Mouse (Mus musculus) cerebellum, postnatal 10 days (tissue): ENCODE results near the gene Khk.
A peak's percentile ranks its signal among the peaks of the same experiment; 100 is the strongest.
"Not testable (repeated sequence)": the region's sequence is repeated elsewhere in the genome, so short reads cannot be mapped to it uniquely, and the experiment has no call there.

Source experiments
- DNase-seq, 2 experiments: peaks; one replicate each; pipeline ENCODE4 v3.0.0; 2021; ENCODE audit warnings: mixed read lengths in 2 of 2

The Khk gene

GRCm38 (mm10) chr5:30921256-30922033 is at the start of gene Khk:
Gene Khk, plus strand, starts transcription at chr5:30921431.
- DNase-seq: peak; percentile 97 to 99

GRCm38 (mm10) chr5:30872574-30872973 is 48.7 kb upstream of the Khk start:
- no peak for DNase-seq

- no peak for DNase-seq
Observed at GRCm38 (mm10) chr5:30874365-30874764, 46.9 kb upstream of the Khk start.

GRCm38 (mm10) chr5:30878616-30879015 is 42.6 kb upstream of the Khk start:
- DNase-seq: no peak

- no peak for DNase-seq
Observed at GRCm38 (mm10) chr5:30879347-30879943, 41.8 kb upstream of the Khk start.

- not testable (repeated sequence) for DNase-seq
Observed at GRCm38 (mm10) chr5:30881839-30882238, 39.4 kb upstream of the Khk start.

- no peak for DNase-seq
Observed at GRCm38 (mm10) chr5:30886209-30886608, 35.0 kb upstream of the Khk start.

GRCm38 (mm10) chr5:30886731-30887130 is 34.5 kb upstream of the Khk start:
- no peak for DNase-seq

- peak; percentile 82 to 85 for DNase-seq
Observed at GRCm38 (mm10) chr5:30887331-30887761, 33.9 kb upstream of the Khk start.

- peak; percentile 94 for DNase-seq
Observed at GRCm38 (mm10) chr5:30887858-30888336, 33.3 kb upstream of the Khk start.

GRCm38 (mm10) chr5:30888337-30889087 is 32.7 kb upstream of the Khk start, which contains the start of gene Agbl5:
Gene Agbl5, plus strand, starts transcription at chr5:30888694.
- peak; percentile 98 to 99 for DNase-seq

- DNase-seq: no peak
Observed at GRCm38 (mm10) chr5:30889088-30889754, 32.0 kb upstream of the Khk start.

GRCm38 (mm10) chr5:30890375-30890774 is 30.9 kb upstream of the Khk start:
- no peak for DNase-seq

- DNase-seq: no peak
Observed at GRCm38 (mm10) chr5:30901860-30902259, 19.4 kb upstream of the Khk start.

- DNase-seq: peak; percentile 94 to 96
Observed at GRCm38 (mm10) chr5:30907413-30908059, 13.7 kb upstream of the Khk start, which contains the start of gene Ost4. Gene Ost4, minus strand, starts transcription at chr5:30907788.

GRCm38 (mm10) chr5:30908426-30909299 is 12.6 kb upstream of the Khk start:
- DNase-seq: no peak

- no peak for DNase-seq
Observed at GRCm38 (mm10) chr5:30909300-30909659, 12.0 kb upstream of the Khk start.

- DNase-seq: no peak
Observed at GRCm38 (mm10) chr5:30909863-30910262, 11.4 kb upstream of the Khk start.

GRCm38 (mm10) chr5:30910481-30910880 is 10.8 kb upstream of the Khk start:
- no peak for DNase-seq

GRCm38 (mm10) chr5:30912156-30912555 is 9.1 kb upstream of the Khk start:
- no peak for DNase-seq
